Mouse (Mus musculus) megakaryocyte, adult 5-6 weeks (primary cell): ENCODE data around the gene Bicc1. TPM values are rescaled to one million over a fixed set of nuclear protein-coding genes. Genes with fewer than 3 reads are reported as not detected.

Source experiments
- ATAC-seq: 2 replicates; pipeline ENCODE4 v1.8.0; 2016; ENCODE audit warnings: mild to moderate bottlenecking, inconsistent platforms; ENCODE audit not compliant: poor library complexity, severe bottlenecking
- total RNA-seq, 2 experiments: library from RNA; stranded (forward) in 1 of 2; stranded (reverse) in 1 of 2; fragments of 153-499, 151-499 nt in 1 of 2; fragments of 221-1000, 200-1000 nt in 1 of 2; gene quantifications; 2 replicates each; pipeline versions ENCODE4 v1.2.3 to v1.2.4; 2015 to 2017

Gene Bicc1
- total RNA-seq, 2 experiments from 2014 or later: not detected

GRCm38 (mm10) chr10:71160449-71160848, 949 bp upstream of the Bicc1 start:
- ATAC-seq: no peak

DNA sequence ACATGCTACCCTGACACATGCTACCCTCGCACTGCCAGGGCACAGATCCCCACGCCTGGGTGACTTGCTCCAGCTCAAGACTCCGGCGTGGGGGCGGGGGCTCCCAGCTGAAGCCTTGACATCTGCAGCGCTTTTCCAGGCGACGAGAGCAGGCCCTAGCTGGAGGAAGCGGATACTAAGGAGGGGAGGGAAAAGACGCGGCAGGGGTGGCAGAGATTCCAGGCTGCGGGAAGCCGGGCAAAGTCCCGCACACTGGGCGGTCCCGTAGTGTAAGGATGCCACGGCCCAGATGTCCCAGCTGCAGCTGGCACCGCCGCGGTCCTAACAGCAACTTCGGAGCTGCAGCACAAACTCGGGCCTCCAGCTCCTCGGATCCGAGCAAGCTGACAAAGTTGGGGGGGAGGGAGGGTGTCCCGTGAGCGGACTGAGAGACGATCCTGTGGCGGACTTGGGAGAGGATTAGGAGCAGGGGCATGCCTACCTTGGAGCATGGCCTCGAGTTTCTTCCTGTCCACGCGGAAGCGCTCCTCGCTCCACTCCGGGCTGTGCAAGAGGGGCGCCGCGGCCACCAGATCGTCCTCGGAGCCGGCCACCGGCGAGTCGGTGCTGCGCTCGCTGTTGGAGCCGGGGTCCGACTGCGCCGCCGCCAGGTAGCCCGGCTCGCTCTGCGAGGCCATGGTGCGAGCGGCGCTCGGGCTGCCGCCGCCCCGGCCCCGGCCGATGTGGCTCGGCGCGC, 392 bp downstream of the Bicc1 start:
- ATAC-seq: no peak

DNA sequence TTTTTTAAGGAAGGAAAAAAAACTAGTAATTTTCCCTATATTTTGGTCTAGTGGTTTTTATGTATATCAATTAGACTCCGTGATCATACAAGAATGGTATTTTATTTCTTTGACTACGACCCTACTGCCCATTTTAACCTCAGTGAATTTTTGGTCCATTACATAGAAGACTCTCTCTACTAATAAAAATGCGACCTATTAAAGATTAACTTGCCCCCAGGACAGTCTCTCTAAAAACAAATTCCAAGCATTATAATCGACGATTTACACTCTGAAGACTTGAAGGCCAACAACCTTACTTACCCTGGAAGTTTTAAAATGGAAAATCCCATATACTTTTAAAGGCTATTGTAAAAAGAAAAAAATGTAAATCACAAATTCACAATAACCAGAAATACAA, 2.9 kb downstream of the Bicc1 start:
- ATAC-seq: no peak

GRCm38 (mm10) chr10:71153610-71154009, 5.9 kb downstream of the Bicc1 start:
- ATAC-seq: no peak

- no peak for ATAC-seq
Observed at GRCm38 (mm10) chr10:71153138-71153537, 6.4 kb downstream of the Bicc1 start.

- ATAC-seq: no peak
Observed at GRCm38 (mm10) chr10:71150486-71150885, 9.0 kb downstream of the Bicc1 start.

DNA sequence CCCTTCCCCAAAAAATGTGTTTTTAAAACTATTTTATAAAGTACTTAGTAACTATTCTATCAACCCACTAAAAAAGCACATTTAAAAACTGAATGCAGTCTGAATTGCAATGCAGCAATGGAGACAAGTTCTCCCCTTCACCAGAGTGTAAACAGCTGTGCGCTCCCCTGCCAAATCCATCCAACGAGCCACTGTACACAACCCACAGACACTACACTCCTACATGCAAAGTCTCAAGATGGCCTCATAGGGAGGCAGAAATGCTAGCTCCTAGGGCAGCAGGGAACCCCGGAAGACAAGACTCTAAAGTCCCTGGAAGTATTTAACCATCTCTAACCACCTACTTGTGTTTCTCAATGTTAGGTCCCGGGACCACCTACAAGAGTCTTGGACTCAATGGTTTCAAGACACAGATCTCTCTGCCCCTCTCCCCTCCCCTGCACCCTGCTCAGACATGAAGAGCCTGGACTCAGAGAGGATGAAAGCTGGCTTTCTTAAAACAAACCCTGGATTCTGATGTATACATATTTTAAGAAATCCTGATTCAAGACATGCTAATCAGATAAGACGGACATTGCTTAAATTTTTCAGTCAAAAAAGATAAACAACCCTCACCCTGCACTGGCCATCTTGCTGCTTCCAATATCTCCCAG, 10.4 kb downstream of the Bicc1 start:
- no peak for ATAC-seq

- ATAC-seq: no peak
Observed at GRCm38 (mm10) chr10:71148226-71148625, 11.3 kb downstream of the Bicc1 start.

- ATAC-seq: no peak
Observed at GRCm38 (mm10) chr10:71146681-71147615, 12.6 kb downstream of the Bicc1 start.

GRCm38 (mm10) chr10:71145801-71146200, 13.7 kb downstream of the Bicc1 start:
- no peak for ATAC-seq

DNA sequence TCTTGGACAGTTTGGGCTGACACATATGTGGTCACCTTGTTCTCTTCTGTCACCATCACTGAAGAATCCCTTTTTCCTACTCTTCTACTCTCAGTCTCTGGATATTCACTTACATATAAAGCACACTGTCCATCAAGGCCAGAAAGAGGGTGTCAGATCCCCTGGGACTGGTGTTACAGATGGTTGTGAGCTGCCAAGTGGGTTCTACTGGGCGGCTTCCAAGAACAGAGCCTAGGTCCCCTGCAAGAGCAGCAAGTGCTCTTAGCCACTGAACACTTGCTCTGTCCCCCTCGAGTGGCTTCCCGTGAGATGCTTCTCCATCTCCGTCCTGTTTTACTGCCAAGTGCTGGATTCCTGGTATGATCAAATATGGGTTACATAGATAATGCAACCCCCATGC, 15.3 kb downstream of the Bicc1 start:
- ATAC-seq: no peak

- no peak for ATAC-seq
Observed at GRCm38 (mm10) chr10:71142568-71142967, 16.9 kb downstream of the Bicc1 start.

GRCm38 (mm10) chr10:71140281-71140845, 19.1 kb downstream of the Bicc1 start:
- no peak for ATAC-seq

DNA sequence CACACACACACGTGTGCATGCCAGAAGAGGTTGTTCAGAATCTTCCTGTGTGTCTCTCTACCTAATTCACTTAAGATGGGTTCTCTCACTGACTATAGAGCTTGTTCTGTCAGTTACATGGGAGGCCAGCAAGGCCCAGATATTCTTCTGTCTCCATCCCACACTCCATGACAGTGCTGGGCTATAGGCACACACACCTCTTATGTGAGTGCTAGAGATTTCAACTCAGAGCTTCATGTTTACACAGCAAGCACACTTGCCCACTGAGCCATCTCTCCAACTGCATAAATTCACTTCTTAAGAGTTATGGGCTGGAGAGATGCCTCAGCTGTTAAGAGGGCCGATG, 20.7 kb downstream of the Bicc1 start:
- ATAC-seq: no peak

- no peak for ATAC-seq
Observed at GRCm38 (mm10) chr10:71138132-71138851, 21.2 kb downstream of the Bicc1 start.

- ATAC-seq: no peak
Observed at GRCm38 (mm10) chr10:71137606-71138005, 21.9 kb downstream of the Bicc1 start.

DNA sequence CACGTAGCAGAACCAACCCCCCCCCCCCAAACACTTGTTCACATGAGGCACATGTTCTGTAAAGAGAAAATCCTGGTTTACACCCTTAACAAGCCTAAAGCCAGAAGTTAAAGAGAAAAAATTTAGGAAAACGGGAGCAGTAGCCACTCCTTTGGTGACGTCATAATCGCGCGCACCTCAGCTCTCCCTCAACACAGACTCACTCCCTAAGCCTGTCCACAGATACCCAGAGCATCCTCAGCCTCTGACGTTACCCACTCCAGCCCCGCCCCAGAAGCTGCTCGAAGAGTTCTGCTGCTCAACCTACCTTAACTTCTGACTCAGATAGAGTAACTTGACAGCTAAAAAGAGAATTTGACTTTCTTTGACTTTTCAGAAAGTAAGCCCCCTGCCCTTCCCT, 28.2 kb downstream of the Bicc1 start:
- no peak for ATAC-seq

DNA sequence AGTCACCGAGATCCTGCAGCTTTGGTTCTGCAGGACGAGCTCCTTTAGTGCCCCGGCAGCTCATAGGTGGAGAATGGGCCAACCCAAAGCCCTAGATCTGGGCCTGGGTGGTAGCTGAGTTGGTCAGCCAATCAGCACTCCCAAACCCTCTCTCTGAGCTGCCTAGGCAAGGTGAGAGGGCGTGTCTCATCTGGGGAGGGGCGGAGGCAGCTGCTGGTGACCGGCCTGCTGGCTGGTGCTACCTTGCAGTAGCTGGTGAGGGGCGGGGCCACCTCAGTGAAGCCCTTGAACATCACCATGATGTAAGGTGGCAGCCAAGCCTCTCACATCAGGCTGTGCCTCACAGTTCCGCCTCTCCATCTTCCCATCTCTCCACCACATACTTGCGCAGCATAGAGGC, 29.2 kb downstream of the Bicc1 start:
- ATAC-seq: no peak

GRCm38 (mm10) chr10:71127951-71128331, 31.6 kb downstream of the Bicc1 start:
- no peak for ATAC-seq

GRCm38 (mm10) chr10:71127278-71127950, 32.1 kb downstream of the Bicc1 start:
- no peak for ATAC-seq
